Mouse (Mus musculus) left cerebral cortex, adult 18-20 months (tissue): ENCODE measurements around the gene Tbca. TPM values are rescaled to one million over a fixed set of nuclear protein-coding genes. Genes with fewer than 3 reads are reported as not detected.

Experiments used
- DNase-seq, 2 experiments: peaks; one replicate each; pipeline ENCODE4 v3.0.0; 2021 to 2022; ENCODE audit warnings: low spot score in 2 of 2, mixed read lengths in 1 of 2
- total RNA-seq, 2 experiments: library from RNA; stranded (reverse); gene quantifications; 2 replicates each; pipeline ENCODE4 v1.2.3; 2021

Gene Tbca
- total RNA-seq, 2 experiments from 2014 or later, result 127 to 132 TPM

DNA sequence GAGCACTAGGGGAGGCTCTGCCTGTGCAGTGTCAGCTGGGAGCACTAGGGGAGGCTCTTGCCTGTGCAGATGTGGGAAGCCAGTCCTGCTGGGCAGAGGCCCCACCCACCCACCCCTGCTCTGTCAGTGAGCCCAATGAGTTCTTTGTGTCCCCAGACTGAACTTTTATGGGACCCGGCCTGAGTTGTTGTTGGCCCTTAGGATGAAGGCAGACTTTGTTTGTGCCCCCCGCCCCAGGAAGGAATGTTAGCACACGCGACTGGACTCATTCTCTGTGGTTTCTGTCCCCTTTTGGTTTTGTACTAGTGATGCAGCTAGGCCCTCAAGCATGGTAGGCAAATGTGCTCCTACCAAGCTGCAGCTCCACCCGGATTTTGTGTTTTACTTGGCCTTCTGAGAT lies 54.5 kb downstream of the Tbca start:
- DNase-seq, result no peak

DNA sequence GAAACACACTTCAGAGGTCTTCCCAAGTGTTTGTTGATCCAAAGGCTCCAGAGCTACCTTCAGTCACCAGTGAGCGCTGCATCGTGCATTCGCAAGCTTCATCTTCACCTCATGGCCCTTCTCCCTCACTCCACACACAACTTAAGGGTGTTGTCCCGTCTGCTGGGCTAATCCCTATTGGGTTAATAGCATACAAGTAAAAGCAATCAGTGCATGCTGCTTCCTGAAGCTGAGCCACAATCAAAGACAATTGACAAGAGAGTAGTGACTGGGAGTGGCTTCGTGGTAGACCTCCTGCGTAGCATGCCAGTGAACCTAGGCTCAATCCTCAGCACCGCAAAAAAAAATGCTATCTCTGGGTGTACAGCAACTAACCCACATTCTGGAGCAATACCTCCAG lies 59.2 kb downstream of the Tbca start:
- no peak for DNase-seq

DNA sequence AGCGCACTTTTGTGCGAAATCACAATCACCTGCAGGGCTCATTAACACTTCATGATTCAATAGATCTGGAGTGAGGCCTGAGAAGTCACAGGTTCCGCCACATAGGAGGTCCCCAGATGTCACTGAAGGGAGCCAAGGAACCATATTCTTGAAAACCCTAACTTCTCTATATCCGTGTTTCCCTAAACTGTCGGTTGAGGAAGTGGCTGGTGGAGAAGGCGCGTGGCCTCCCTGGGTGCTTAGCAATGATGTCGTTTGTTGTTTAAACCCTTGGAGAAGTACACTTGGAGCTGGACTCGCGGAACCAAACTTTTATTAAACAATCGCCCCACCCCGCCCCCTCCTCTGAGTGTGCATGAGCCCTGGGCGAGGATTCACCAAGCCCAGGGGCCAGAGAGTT lies 60.6 kb downstream of the Tbca start:
- no peak for DNase-seq

DNA sequence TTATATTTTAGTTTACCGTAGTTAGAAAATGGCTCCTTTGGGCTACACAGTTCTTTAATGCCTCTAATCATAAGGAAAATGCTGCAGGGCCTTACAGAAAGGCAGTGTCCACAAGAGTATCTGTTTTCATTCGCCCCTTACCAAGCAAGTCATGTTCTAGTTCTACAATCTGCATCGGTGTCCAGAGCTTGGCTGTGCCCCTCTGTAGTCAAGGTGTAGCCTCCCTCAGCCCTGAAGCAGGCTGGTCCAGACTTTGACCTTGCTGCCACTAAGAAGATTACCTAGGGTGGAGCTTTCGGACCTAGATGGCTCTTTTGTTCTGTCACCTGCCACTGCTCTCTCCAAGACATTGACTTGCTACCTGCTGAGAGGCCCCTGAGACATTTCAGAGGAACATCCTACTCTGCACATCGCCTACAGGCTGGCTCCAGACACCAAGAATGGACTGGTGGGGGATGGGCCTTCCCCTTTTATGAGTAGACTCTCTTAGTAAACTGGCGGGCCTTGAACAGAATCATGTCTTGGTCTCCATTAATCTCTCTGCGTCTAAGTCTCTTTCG lies 69.4 kb downstream of the Tbca start:
- no peak for DNase-seq

DNA sequence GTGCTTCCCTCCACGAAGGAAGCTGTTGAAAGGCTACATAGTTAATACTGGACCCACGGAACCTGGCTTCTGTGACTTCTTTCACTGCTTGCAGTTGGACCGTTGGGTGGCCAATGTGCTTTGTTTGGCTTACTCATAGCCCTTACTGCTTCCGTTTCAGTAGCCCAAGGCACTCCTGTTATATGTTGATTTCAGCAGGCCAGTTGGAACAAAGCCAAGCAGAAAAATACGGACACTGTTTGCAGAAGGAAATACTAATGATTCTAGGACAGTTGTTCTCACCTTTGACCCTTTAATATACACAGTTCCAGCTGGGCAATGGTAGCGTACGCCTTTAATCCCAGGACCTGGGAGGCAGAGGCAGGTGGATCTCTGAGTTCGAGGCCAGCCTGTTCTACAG lies 70.5 kb downstream of the Tbca start:
- DNase-seq, result no peak

DNA sequence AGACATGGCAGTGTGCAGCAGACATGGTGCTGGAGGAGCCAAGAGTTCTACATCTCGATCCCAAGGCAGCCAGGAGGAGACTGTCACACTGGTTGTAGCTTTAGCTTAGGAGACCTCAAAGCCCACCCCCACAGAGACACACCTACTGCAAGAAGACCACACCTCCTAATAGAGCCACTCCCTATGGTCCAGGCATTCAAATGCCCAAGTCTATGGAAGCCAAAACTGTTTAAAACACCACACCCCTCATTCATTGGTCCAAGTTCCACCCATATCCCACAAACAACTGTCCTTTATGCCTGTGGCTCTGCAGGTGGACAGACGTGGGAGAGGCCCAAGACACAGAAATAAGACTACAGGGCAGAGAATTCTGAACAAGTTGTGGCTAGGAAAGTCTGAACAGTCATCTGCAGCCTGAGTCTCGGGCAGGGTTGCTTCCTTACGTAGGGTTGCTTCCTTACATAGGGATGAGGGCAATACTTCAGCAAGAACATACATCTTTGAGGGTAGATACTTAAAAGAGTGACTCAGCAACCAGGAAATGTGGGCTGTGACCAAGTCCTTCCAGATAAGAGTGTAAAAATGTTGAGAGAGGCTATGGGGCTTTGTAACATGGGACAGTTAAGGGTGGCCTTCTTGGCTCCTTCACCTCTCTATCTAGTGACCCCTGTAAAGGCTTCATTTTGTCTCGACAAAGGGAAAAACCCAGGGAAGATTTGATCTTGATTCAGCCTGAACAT lies 74.0 kb downstream of the Tbca start:
- DNase-seq, result no peak

DNA sequence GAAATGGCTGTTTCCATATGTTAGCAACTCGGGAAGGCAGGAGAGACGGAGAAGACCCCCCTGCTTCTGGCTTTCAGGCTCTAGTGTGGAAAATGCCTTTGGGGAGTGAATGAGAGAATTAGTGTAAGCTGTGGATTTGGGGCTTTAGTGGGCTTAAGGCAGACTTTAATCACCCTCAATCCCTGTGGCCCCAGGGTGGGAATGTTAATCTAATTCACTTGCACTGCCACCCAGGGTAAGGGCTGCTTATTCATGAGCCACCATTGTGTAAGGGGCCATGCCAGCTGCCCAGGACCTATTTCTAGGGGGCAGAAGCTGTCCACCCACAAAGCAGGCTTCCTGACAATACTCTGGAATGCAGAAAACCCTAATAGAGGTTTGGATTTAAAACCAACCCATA lies 78.2 kb downstream of the Tbca start:
- DNase-seq, result no peak

DNA sequence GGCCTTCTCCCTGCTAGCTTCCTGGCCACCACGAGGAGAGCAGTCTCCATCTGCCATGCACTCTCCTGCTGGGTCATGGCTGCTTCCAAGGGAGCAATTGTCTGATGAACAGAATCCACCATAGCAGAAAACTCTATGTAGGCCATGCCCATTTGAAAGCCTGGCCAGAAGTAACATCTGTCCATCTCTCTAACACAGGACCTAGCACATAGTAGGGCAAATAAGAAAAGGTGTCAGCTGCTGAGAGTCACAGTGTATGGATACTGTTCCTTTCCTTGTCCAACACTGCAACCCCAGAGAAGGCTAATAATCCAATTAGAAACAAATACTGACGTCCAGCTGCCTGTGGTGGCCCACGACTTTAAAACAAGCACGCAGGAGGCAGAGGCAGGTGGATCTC lies 79.1 kb downstream of the Tbca start:
- DNase-seq, result no peak

DNA sequence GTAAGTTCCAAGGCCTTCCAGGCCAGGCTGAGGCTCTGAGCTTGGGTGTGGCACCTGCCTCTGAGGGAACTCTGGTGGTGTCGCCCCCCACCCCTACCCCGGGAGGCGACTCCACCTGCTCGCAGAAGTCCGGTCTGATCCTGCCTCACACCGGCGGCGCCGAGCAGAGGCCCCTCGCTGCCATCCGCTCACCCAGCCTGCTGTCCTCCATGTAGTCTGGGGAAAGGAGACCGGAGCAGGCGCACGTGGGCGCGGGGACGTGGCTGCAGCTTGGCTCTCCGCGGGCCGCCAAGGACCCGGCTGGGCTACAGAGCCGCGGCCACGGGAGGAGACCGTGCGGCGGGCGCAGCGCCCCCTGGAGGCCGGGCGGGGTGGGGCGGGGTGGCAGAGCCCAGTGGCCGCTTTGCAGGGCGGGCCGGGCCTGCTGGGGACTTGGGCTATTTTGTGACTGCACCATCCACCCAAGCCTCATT lies 79.8 kb downstream of the Tbca start:
- peak in 1 of 2 experiments; percentile 9 for DNase-seq

DNA sequence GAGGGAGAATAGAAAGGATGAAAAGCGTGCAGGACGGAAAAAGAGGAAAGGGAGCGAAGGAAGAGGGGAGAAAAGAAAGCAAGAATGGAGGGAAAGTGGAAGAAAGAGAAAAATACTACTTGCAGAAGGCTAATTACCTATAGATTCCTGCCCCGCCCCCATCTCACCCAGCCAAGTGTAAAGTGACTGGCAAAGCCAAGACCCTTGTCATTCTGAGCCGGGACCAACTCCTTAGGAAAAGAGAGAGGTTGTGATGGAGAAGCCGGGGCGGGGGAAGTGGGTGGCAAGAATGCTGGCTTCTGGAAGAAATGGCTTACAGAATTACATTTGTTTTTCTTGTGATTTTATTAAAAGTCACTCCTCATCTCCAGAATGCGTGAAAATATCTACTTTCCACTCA lies 80.8 kb downstream of the Tbca start:
- DNase-seq, result no peak

DNA sequence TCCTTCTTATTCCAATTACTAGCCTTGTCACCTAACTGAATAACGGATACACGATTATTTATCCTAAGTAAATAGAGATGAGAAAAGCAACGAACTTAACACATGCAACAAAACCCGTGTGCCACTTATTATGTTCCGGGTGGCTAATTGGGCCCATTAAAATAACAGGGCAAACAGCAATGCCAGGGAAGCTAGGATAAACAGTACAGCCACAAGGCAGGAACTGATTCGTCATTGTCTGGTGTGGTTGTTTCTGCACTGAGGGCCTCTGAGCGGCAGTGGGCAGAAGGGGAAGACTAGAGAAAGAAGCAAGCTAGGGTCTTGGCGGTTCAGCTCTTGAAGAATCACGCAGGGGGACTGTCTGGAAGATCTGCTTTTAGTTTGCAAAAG lies 81.4 kb downstream of the Tbca start:
- DNase-seq, result no peak

DNA sequence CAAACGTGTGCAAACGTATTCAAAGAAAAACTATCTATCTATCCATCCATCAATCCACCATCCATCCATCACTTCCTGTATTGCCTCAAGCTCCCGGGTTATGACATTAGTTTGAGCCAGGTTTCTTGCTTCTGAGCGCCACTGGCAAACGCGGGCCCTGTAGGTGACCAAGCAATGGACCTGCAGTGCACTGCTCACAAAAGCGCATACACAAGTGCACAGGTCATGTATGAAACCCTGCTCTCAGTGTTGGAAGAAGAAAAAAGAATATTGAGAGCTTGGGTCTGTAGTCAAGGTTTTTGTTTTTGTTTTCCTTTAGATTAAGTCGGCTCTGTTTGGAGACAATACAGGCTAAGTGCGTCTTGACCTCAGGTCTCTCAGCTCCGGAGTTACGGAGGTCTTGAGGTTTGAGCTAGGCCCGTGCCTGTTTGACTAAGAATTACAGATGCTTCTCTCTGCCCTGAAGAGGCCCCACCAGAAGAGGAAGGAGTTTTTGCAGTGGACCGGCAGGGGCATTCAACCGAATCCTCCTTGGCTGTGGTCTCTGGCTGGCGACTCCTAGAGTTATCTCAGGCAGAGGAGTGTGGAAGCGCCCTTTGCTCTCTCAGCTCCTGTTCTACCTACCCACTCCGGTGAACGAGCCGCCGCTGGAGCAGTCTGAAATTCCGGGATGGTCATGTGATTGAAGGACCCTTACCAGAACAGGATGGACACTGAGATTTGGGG lies 81.9 kb downstream of the Tbca start:
- no peak for DNase-seq

DNA sequence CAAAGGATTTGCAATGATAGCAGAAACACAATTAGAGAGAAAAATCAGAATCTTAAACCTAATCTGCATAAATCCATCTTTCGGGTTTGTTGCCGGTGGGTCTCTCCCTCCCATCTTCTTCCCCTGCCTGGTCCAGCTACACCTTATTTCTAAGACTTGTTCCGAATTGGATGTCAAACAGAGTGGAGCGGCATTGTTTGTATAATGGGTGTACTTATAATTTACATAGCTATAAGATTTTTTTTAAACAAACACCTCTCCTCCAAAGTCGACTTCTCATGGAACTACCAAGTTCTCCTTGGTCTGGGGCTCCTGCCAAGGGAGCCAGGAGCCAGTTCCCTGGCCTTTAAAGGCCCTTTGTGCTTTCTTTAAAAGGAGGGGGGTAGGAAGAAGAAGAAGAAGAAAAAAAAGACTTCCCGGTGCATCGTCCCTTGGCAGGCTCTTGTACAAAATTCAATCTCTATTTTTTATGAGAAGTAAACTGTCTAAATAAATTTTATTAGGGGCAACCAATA lies 83.2 kb downstream of the Tbca start:
- DNase-seq, result no peak

DNA sequence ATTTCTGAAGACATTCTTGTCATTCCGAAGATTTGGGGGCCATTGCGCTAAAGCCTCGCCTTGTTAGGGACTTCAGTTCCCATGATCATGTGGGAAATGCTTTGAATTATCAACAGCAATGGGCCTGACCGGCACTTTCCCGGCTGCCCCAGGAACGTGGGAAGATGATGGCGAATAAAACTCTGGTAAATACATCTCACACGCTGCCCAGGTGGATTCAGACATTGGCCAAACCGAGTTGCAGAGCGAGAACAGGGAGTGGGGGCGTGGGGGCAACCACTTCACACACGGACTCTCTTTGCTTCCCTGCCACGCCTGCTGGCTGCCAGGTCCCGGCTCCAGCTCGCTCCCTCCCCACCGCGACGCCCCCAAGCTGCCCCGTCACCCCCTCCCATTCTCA lies 83.7 kb downstream of the Tbca start:
- no peak for DNase-seq

DNA sequence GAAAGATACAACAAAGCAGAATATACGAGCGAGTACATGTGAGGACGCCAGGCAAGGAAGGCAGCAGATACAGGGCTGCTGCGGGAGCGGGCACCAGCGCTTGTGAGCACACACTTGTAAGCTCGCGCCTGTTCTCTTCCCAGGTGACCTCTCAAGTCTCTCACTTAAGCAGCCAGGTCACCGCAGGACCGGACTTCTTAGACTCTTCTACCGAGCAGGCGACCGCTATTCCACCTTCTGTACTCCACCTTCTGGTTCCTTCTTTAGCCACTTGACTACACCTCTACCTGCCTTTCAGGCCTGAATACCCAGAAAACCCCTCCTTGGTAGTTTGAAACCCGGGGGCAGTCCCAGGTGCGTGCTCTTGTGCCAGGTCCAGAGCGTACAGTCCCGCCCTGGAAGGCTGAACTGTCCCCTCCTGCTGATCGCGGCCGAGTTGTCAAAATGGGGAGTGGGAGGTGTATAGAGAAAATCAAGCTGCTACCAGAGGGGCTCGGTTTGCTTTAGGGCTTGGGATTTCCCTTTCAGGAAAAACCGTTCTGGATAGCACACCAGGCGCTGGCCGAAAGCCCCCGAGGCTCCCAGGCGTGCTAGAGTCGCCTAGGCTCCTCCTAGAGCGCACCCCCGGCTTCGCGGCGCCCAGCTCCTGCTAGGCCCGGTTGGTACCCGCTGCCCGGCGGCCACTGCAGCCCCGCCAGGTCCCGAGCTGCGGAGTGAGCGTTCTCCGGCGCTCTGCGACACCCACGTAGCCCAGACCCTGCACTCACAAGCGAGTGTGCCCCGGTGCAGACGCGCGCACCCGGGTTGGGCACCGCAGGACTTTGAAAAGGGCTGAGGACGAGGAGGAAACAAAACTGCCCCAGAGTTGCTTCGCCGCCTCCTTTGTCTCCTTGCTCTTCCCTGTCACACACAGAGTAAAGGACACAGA lies 84.7 kb downstream of the Tbca start:
- DNase-seq, result no peak

DNA sequence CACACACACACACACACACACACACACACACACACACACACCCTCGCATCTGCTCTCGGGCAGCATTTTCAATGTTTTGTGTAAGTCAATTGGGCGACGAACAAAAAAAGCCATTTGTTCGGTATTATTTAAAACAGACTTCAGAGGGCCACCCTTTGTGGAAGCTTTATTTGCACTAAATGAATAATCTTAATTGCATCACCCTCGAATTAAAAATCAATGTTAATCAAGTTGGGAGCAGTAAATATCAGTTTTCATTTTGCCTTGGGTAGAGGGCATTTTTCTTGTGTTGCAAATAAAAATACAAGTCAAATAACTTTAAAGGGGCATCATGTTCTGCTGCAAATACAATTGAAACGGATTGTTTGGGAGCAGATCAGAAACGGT lies 85.3 kb downstream of the Tbca start:
- no peak for DNase-seq

DNA sequence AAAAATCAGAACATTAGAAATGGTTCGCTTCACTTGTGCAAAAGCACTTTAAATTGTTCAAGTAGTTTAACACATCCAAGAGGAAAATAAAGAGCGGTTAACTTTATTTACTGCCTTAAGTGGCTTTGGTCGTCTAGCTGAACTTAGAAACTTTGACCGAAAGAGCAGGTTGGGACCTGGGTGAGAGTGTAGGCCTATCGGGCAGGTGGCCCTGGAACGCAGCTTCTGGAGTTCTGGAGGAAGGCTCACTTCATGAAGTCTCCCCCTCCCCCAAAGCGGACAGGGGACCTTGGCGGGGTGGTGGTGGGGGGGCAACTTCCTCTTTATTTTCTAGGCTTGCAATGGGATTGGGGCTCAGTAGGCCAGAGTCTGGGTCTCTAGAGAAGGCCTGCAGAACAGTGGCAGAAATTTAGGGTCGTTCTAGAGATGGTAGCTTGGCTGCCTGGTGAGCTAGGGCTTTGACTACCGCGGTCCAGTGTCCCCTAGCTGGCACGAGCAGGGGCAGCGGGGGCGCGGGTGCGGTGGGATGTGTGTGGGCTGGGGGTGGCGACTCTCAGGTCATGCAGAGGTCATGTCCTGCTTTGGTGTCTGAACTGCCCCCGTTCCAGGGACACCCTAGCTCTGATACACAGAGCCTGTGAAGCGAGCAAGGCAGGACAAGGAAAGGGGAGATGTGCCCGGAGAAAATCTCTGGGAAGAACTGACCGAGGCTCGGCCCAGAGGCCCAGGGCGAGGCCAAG lies 86.1 kb downstream of the Tbca start:
- no peak for DNase-seq

DNA sequence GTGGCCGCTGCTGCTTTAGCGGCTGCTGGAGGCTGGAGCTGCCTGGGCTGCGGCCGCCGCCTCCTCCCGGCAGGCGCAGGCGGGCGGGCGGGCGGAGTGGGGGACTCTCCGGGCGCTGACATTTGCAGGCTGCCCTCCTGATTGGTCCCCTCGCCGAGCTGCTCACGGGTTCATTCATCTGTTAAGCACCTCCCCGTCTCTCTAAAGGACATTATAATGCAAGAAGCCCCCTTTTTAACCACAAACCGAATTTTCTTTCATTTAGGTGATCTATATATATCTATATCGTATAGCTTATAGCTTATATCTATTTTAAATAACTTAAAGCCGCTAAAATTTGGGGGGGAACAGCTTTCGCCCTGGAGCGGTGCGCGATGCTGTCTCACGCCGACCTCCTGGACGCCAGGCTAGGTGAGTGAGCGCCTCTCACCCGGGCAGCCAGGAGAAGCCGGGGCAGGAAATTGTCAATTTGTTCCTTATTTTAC lies 86.7 kb downstream of the Tbca start, which contains the start of gene Otp:
Gene Otp, plus strand, starts transcription at position 207 of the 485 bp plus-strand sequence.
- no peak for DNase-seq

DNA sequence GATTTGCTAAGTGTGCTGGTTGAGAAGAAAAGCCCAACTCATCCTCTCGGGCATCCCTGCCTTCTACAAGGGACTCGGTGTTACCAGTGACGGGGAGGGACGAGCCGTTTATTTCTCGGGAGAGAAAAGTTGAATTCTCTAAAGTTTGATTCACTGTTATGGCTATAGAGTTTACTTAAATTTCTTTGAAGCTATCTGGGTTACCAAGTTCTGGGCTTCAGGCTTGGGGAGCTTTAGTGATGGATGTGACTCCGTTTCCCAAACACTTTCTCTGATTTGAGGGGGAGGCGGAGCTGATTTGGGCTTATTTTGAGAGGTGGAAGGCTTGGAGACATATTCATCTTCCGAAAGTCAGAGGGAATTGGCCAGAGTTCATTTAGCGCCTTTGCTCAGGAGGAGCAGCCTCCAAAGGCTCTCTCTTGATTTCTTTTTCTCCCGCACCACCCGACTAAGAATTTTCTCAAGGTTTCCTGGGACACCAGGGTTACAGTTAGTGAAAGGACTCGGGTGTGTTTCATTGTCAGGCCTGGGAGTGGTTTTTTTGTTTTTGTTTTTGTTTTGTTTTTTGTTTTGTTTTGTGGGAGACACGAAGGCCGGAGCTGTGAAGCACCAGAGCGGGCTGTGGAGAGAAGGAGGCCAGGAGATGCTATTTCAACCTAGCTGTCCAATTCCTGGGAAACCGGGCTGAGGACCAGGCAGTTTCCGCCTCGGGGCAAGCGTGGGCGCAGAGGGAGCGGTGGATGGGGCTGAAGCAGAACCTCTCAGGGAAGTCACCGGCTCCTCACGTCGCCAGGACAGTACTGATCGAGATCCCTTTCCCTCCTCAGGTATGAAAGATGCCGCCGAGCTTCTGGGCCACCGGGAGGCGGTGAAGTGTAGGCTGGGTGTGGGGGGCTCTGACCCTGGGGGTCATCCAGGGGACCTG lies 87.8 kb downstream of the Tbca start:
- no peak for DNase-seq
